Mouse (Mus musculus): ENCODE measurements around the gene Gpx4. TPM values are rescaled to one million over a fixed set of nuclear protein-coding genes. Genes with fewer than 3 reads are reported as not detected.
"Not testable (repeated sequence)": the region's sequence is repeated elsewhere in the genome, so short reads cannot be mapped to it uniquely, and the experiment has no call there.

The Gpx4 gene
- polyA plus RNA-seq, 1 experiment: 934 TPM

DNA sequence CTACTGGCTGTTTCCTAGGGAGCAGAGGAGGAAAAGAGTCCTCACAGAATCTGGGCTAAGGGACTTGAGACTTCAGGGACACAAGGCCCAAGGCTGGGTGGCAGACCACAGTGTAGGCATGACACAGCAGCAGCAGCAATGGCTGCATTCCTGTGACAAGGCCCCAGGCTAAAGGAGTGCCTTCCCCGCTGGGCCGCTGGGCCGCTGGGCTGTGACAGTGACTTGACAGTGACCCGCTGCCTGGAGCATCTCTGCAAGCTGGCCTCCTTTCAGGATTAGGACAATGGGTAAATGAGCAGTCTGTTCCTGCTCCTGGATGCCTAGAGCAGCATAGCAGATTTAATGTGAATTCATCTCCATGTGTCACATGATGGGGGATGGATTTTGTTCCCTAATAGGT is 2.9 kb upstream of the Gpx4 start:
- no peaks in the 10 kb centered on the region for H3K4me1 ChIP-seq (ENCODE audit: control insufficient read depth, insufficient read depth, low read length)
- no peak overlapping the region for H3K4me3 ChIP-seq (ENCODE audit: insufficient read depth, low read length)
- TF ChIP-seq CTCF (IDR thresholded peaks at IDR 0.05; ENCODE audit: extremely low read depth, insufficient read depth, low read length): no peak
- no peak for TF ChIP-seq POLR2A (IDR thresholded peaks at IDR 0.05; ENCODE audit: extremely low read depth, insufficient read depth, low read length)
- peak overlapping the region; percentile 83 for H3K27ac ChIP-seq (ENCODE audit: insufficient read depth, low read length)

DNA sequence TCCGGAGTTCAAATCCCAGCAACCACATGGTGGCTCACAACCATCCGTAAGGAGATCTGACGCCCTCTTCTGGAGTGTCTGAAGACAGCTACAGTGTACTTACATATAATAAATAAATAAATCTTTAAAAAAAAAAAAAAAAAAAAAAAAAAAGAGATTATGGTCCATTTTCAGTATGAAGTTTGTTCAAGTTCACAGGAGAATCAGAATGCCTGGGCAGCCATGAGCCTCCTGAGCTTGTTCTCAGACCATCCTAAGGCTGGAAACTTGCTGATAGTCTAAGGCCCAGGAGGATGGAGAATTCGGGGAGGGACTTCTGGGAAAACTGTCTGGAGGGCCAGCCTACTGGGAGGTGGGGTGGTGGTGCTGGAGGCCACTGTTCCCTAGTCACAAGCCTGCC is 1.6 kb upstream of the Gpx4 start:
- H3K27ac ChIP-seq (ENCODE audit: insufficient read depth, low read length); H3K4me3 ChIP-seq (ENCODE audit: insufficient read depth, low read length); H3K4me1 ChIP-seq (ENCODE audit: control insufficient read depth, insufficient read depth, low read length): not testable (repeated sequence)

DNA sequence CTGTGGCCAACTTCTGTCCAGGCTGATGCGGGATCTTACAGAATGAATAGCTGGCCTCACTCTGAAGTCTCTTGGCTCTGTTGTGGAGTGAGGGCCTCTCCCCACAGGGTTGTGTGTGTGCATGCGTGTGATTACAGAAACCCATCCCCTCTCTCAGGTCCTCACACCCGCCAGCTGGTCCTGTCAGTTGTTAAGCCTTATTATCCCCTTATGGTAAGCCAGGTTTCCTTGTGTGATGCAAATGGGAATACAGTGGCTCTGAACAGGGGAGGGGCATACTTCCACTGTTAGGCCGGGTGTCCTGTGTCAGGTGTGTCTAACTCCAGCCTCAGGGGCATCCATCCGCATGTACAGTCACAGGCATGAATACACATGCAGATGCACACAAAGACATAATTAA is 1.2 kb upstream of the Gpx4 start:
- Histone ChIP-seq H3K4me1 (ENCODE audit: control insufficient read depth, insufficient read depth, low read length) (no peaks in the 10 kb centered on the region), H3K27ac (ENCODE audit: insufficient read depth, low read length) (no peak overlapping the region; the same call in 1 of the 2 replicates), H3K4me3 (ENCODE audit: insufficient read depth, low read length) (no peak overlapping the region)
- TF ChIP-seq CTCF (IDR thresholded peaks at IDR 0.05; ENCODE audit: extremely low read depth, insufficient read depth, low read length) (no peak), POLR2A (IDR thresholded peaks at IDR 0.05; ENCODE audit: extremely low read depth, insufficient read depth, low read length) (no peak)

DNA sequence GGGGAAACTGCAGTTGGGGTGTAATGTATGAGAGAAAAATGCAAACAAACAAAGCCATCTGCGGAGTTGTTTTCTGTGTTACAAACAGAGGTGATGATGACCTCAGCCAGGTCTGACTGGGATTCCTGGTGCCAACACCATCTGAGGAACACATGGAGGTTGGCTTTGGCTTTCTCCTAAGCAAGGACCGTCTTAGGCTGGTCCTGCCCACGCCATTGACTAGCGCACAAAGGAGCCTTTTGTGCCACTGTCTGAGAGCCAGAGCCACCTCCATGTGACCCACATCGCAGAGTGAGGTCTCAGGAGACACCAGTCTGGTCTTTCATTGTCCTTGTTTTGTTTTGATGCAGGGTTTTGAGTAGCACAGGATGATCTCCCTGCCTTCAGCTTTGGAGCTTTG is 1.4 kb downstream of the Gpx4 start:
- H3K4me1 ChIP-seq (ENCODE audit: control insufficient read depth, insufficient read depth, low read length): no peaks in the 10 kb centered on the region
- no peak overlapping the region for H3K27ac ChIP-seq (ENCODE audit: insufficient read depth, low read length)
- no peak for TF ChIP-seq CTCF (IDR thresholded peaks at IDR 0.05; ENCODE audit: extremely low read depth, insufficient read depth, low read length)
- H3K4me3 ChIP-seq (ENCODE audit: insufficient read depth, low read length): no peak overlapping the region

DNA sequence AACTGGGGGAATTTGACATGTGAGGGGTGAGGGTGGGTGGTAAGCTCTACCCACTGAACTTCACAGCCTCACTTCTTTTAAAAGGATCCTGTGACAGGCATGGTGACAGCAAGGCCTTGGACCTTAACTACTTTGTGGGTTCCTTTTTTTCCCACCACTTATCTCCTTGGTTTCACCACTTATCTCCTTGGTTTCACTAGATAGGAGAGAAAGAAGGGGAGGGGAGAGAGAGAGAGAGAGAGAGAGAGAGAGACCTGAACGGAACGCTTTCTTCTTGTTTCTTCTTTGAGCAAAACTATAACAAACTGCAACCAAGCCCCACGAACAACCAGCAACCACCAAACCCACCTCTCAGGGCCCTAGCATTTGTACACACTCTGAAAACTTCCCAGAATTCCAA is 1.9 kb downstream of the Gpx4 start:
- H3K4me3 ChIP-seq (ENCODE audit: insufficient read depth, low read length): no peak overlapping the region
- TF ChIP-seq POLR2A (IDR thresholded peaks at IDR 0.05; ENCODE audit: extremely low read depth, insufficient read depth, low read length) (no peak), CTCF (IDR thresholded peaks at IDR 0.05; ENCODE audit: extremely low read depth, insufficient read depth, low read length) (no peak)
- H3K4me1 ChIP-seq (ENCODE audit: control insufficient read depth, insufficient read depth, low read length): no peaks in the 10 kb centered on the region
- no peak overlapping the region for H3K27ac ChIP-seq (ENCODE audit: insufficient read depth, low read length)

DNA sequence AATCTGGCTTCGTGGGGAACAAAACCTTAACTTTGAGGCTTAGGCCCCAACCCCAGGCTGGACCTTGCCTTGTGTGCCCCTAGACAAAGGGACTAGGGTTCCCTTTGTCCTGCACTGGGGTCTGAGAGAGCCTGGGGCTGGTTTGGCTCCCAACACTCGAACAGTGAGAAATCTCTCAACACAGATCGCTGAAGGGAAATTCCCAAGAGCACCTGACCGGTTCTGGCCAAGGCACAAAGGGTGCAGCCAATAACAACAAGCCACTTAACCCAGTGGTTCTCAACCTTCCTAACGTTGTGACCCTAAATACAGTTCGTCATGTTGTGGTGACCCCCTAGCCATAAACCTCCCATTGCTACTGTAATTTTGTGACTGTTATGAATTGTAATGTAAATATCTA is 3.3 kb downstream of the Gpx4 start:
- H3K4me3 ChIP-seq (ENCODE audit: insufficient read depth, low read length): no peak overlapping the region
- TF ChIP-seq POLR2A (IDR thresholded peaks at IDR 0.05; ENCODE audit: extremely low read depth, insufficient read depth, low read length): no peak
- TF ChIP-seq CTCF (IDR thresholded peaks at IDR 0.05; ENCODE audit: extremely low read depth, insufficient read depth, low read length): no peak
- no peaks in the 10 kb centered on the region for H3K4me1 ChIP-seq (ENCODE audit: control insufficient read depth, insufficient read depth, low read length)
- no peak overlapping the region for H3K27ac ChIP-seq (ENCODE audit: insufficient read depth, low read length)

DNA sequence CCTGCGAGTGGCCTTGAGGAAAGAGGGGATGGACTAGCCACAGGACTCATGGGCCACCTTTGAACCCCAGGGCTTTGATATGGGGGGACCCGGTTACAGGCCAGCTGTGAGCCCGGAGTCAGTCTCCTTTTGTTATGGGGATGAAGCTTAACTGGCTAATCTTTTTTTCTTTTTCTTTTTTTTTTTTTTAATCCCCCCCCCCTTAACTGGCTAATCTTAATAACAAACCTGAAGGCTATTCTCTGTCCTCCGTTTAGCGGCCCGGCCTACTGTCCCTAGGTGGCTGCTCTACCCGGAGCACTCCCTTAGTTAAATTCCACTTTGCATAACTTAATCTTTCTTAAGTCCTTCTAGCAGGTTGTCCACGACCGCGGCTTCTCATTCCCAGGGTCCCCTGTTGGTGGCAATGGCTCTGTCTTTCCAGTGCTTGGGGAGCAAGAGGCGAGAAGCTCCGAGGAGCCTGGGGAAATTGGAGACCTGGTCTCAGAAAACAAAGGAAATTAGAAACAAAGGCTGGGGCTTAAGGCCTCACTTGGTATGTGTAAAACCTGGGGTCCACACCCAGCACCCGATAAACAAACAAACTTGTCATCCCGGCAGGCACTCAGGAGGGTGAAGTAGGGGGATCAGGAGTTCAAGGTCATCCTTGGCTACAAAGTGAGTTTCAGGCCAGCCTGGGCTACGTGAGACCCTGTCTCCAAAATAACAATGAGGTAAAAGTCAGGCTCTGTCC is 4.1 kb downstream of the Gpx4 start:
- Histone ChIP-seq H3K27ac (ENCODE audit: insufficient read depth, low read length) (no peak overlapping the region), H3K4me1 (ENCODE audit: control insufficient read depth, insufficient read depth, low read length) (no peaks in the 10 kb centered on the region; the same call in 1 of the 2 replicates), H3K4me3 (ENCODE audit: insufficient read depth, low read length) (no peak overlapping the region)
- no peak for TF ChIP-seq POLR2A (IDR thresholded peaks at IDR 0.05; ENCODE audit: extremely low read depth, insufficient read depth, low read length)

DNA sequence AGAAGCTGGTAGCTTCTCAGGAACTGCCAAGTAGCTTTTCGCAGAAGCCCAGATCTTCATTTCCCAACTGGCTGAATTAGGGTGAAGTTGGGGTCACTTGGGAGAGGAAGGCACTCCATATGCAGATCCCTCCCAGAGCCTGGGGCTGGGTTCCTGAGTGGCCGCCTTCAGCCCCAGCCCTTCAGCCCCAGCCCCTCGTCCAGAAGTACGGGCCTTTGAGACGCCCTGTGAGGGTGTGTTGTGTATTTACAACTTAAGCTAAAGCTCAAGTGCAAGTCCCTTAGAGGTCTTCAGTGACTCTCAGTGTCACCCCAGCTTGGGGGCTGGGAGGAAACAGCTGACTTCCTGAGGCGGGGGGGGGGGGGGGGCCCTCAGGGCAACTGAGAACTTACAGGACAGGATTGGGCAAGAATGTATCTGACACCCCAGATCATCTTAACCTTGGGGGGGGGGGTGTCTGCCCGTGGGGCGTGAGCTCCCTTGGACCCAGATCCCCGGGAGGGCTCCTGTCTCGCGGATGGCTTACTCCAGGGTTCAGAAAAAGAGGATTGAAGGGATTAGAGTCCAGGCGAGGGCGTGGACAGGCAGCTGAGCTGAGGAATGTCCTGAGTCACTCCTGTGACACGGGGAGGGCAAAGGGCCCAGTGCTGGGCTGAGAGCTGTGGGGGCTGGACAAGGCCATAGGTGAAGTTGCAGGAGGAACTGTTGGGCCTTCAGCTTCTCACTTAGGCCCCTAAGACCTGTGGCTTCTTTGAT is 4.8 kb downstream of the Gpx4 start:
- H3K4me3 ChIP-seq (ENCODE audit: insufficient read depth, low read length): no peak overlapping the region
- no peak for TF ChIP-seq CTCF (IDR thresholded peaks at IDR 0.05; ENCODE audit: extremely low read depth, insufficient read depth, low read length)
- no peaks in the 10 kb centered on the region; the same call in 1 of the 2 replicates for H3K4me1 ChIP-seq (ENCODE audit: control insufficient read depth, insufficient read depth, low read length)
- H3K27ac ChIP-seq (ENCODE audit: insufficient read depth, low read length): no peak overlapping the region

DNA sequence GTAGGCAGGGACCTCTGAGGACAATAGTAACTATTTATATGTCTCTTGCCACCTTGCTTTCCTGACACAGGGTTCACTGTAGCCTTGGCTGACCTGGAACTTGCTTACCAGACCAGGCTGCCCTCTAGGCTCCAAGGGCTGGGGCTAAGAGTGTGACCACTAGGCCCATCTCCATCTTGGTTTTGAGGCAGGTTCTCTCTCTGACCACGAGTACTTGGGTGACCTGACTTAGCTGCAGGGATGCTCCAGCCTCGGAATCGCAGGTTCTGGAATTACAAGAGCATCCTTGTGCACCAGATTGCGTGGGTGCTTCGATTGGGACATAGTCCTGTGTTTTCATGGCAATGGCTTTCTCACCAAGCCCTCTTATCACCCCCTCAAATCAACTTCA is 5.4 kb downstream of the Gpx4 start:
- no peaks in the 10 kb centered on the region; the same call in 1 of the 2 replicates for H3K4me1 ChIP-seq (ENCODE audit: control insufficient read depth, insufficient read depth, low read length)
- no peak overlapping the region for H3K27ac ChIP-seq (ENCODE audit: insufficient read depth, low read length)
- TF ChIP-seq POLR2A (IDR thresholded peaks at IDR 0.05; ENCODE audit: extremely low read depth, insufficient read depth, low read length) (no peak), CTCF (IDR thresholded peaks at IDR 0.05; ENCODE audit: extremely low read depth, insufficient read depth, low read length) (no peak)
- H3K4me3 ChIP-seq (ENCODE audit: insufficient read depth, low read length): no peak overlapping the region

DNA sequence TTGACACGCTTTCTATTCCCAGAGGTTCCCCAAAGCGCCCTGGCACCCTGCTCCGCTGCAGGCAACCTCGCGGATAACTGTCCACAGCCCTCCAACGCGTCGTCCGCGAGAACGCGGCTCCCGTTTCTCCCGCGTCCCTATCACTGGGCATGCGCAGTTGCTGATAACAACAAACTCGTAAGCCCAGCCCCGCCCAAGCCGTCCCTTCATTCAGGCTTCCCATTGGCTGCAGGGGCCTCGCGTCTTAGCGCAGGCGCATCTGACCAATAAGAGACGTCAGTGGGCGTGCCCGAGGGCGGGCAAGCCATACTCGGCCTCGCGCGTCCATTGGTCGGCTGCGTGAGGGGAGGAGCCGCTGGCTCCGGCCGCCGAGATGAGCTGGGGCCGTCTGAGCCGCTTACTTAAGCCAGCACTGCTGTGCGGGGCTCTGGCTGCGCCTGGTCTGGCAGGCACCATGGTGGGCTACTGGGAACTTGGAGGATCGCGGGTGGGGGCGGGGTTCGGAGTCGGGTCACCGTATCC is 6.4 kb downstream of the Gpx4 start:
- peak overlapping the region; percentile 75 for H3K4me3 ChIP-seq (ENCODE audit: insufficient read depth, low read length)
- H3K4me1 ChIP-seq (ENCODE audit: control insufficient read depth, insufficient read depth, low read length): no peaks in the 10 kb centered on the region; the same call in 1 of the 2 replicates
- TF ChIP-seq POLR2A (IDR thresholded peaks at IDR 0.05; ENCODE audit: extremely low read depth, insufficient read depth, low read length) (peak; percentile 85), CTCF (IDR thresholded peaks at IDR 0.05; ENCODE audit: extremely low read depth, insufficient read depth, low read length) (no peak)
- peak overlapping the region; percentile 97 for H3K27ac ChIP-seq (ENCODE audit: insufficient read depth, low read length)

All from cortical plate, adult 2 months (tissue).